In the genomic region with DNA sequence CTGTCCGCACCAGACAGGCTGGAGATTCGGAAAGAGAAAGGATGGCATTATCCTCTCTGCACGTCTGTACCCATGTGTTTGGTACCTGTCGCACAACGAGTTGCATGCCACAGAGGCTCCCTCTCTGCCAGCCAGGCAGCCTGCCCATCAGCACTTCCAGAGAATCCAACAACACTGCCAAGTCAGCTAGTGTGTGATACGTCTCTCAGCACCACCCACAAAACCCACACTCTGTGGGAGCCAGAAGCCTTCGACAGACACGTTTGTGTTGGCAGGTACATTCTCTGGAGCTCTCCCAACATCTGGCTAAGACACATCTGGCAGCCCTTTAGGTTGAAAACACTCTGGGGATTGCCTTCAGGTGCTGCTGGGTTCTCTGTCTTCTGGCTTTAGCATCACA, we compare ENCODE assay signal across 16 mouse cellular contexts. TPM values are rescaled to one million over a fixed set of nuclear protein-coding genes. Genes with fewer than 3 reads are reported as not detected.
DNase-seq lines count a peak whose midpoint lies in the region; ATAC-seq and TF ChIP-seq lines count a peak whose summit lies in the region.
"Had no signal": no experiment of that assay in that cellular context is flagged by ENCODE, and none has a peak within 500 bp of the region (broad histone marks: within the 10 kb centered on the region; RNA-seq: fewer than 3 reads in every experiment).

No protein-coding gene starts in this region.

- no peak for ATAC-seq in heart, embryonic 11.5 days (replicated peaks; ENCODE audit: insufficient number of reproducible peaks, low FRiP score, low TSS enrichment)
- no peak for ATAC-seq in erythroid progenitor cell, adult 5-6 weeks (replicated peaks; ENCODE audit: low FRiP score, poor library complexity, severe bottlenecking)
- ATAC-seq in lung, postnatal 0 days, result no peak

- no peak overlapping the region for H3K27ac ChIP-seq in heart, embryonic 11.5 days (ENCODE audit: low read depth, low read length)
- H3K27ac ChIP-seq in lung, postnatal 0 days (ENCODE audit: low read length), result no peak overlapping the region
- H3K27ac ChIP-seq: heart, adult 2 months; hindbrain, embryonic 10.5 days; layer of hippocampus, adult 2 months; liver, embryonic 14.5 days; macrophage had no signal

- H3K4me3 ChIP-seq in heart, embryonic 11.5 days (ENCODE audit: low read depth, low read length), result no peak overlapping the region
- no peak overlapping the region for H3K4me3 ChIP-seq in lung, postnatal 0 days (ENCODE audit: low read depth, low read length)
- H3K4me3 ChIP-seq: erythroblast, embryonic 14.5 days; heart, adult 2 months; hindbrain, embryonic 10.5 days; layer of hippocampus, adult 2 months had no signal

- DNase-seq in adrenal gland, postnatal 10 days, result peak; percentile 33
- DNase-seq in adrenal gland, adult (ENCODE audit: inconsistent age in 2 of 2, low spot score in 1 of 2), result no peak
- DNase-seq in heart, postnatal 10 days, result peak; percentile 44 to 53
- peak; percentile 35 to 53 for DNase-seq in frontal cortex, postnatal 36 days (ENCODE audit: low spot score in 2 of 2)
- peak; percentile 13 to 43 for DNase-seq in right cerebral cortex, adult 2 months (ENCODE audit: low spot score in 2 of 2)
- DNase-seq in lung, postnatal 0 days (ENCODE audit: low spot score), result no peak
- DNase-seq: kidney, adult 2 months; thymus, adult 18-20 months had no signal

- no peak overlapping the region for H3K4me2 ChIP-seq in heart, embryonic 11.5 days
- H3K4me2 ChIP-seq in lung, postnatal 0 days (replicated peaks; ENCODE audit: low read depth, low read length), result no peak overlapping the region

- 65% methylated on average over 8 of the region's 8 CpGs for WGBS in heart, embryonic 11.5 days (ENCODE audit: insufficient replicate concordance)
- WGBS in lung, postnatal 0 days, result 65% methylated on average over 8 of the region's 8 CpGs

- TF ChIP-seq EP300 in lung, postnatal 0 days (IDR thresholded peaks at IDR 0.05), result no peak

- H3K9ac ChIP-seq in heart, embryonic 11.5 days (ENCODE audit: low read depth, low read length), result no peak overlapping the region
- H3K9ac ChIP-seq in lung, postnatal 0 days (replicated peaks; ENCODE audit: low read depth), result no peak overlapping the region
- H3K9ac ChIP-seq: liver, embryonic 14.5 days had no signal

- no peaks in the 10 kb centered on the region for H3K27me3 ChIP-seq in heart, embryonic 11.5 days (ENCODE audit: control insufficient read depth, insufficient read depth, low read length)
- no peaks in the 10 kb centered on the region for H3K27me3 ChIP-seq in lung, postnatal 0 days (replicated peaks; ENCODE audit: insufficient read depth, low read length)

- no peaks in the 10 kb centered on the region for H3K9me3 ChIP-seq in heart, embryonic 11.5 days (replicated peaks; ENCODE audit: control insufficient read depth, low read length)
- no peaks in the 10 kb centered on the region for H3K9me3 ChIP-seq in lung, postnatal 0 days (ENCODE audit: low read length)
- H3K9me3 ChIP-seq: hindbrain, embryonic 10.5 days had no signal

- no peaks in the 10 kb centered on the region for H3K4me1 ChIP-seq in heart, embryonic 11.5 days (ENCODE audit: control insufficient read depth, insufficient read depth, low read length)
- no peaks in the 10 kb centered on the region for H3K4me1 ChIP-seq in lung, postnatal 0 days (ENCODE audit: insufficient read depth, low read depth, low read length)

- no peaks in the 10 kb centered on the region for H3K36me3 ChIP-seq in heart, embryonic 11.5 days (ENCODE audit: control insufficient read depth, insufficient read depth, low read length)
- H3K36me3 ChIP-seq in lung, postnatal 0 days (ENCODE audit: insufficient read depth, low read length), result no peaks in the 10 kb centered on the region
- H3K36me3 ChIP-seq: hindbrain, embryonic 10.5 days had no signal

- TF ChIP-seq CTCF in lung, postnatal 0 days (IDR thresholded peaks at IDR 0.05), result no peak

- intact Hi-C loops in heart, postnatal 10 days (cut with DNase I), result no loop called here

RNA-seq across cellular contexts. Expression of a gene that starts 6.2 kb away (rescaled TPM):
- 10 to 100 TPM; 43.5 to 46.6 TPM for total RNA-seq in adrenal gland, postnatal 10 days (2021)
- total RNA-seq in heart, postnatal 10 days (2021), result 10 to 100 TPM; 33.3 to 35.8 TPM
- 2.7 and 3.8 TPM in 2 replicates for polyA plus RNA-seq in heart, embryonic 11.5 days (2014; fragmentation: Nextera tagmentation; extraction: Ambion mirVana)
- total RNA-seq in erythroid progenitor cell, adult 5-6 weeks (2015; ENCODE audit: low replicate concordance), result 0.72 and 1.3 TPM in 2 replicates
- total RNA-seq in erythroid progenitor cell, adult 5-6 weeks (2017; ENCODE audit: low replicate concordance), result 0.91 and 1.2 TPM in 2 replicates
- polyA plus RNA-seq in lung, postnatal 0 days (2015; fragmentation: Nextera tagmentation; extraction: Ambion mirVana), result 3.0 and 4.0 TPM in 2 replicates
- polyA plus RNA-seq: erythroblast, embryonic 14.5 days had no signal

RNA-seq across cellular contexts. Expression of a gene that starts 16.0 kb away (rescaled TPM):
- total RNA-seq in adrenal gland, postnatal 10 days (2021), result 100 to 1,000 TPM; 190 to 443 TPM
- total RNA-seq in heart, postnatal 10 days (2021), result under 1 TPM; 0.14 to 0.32 TPM
- 0.87 and 6.1 TPM in 2 replicates for polyA plus RNA-seq in heart, embryonic 11.5 days (2014; fragmentation: Nextera tagmentation; extraction: Ambion mirVana)
- not detected in 2 replicates for total RNA-seq in erythroid progenitor cell, adult 5-6 weeks (2015; ENCODE audit: low replicate concordance)
- total RNA-seq in erythroid progenitor cell, adult 5-6 weeks (2017; ENCODE audit: low replicate concordance), result not detected in 2 replicates
- 1.6 and 1.7 TPM in 2 replicates for polyA plus RNA-seq in lung, postnatal 0 days (2015; fragmentation: Nextera tagmentation; extraction: Ambion mirVana)
- polyA plus RNA-seq: macrophage had no signal

Comparison
In these comparisons a context has a peak if more than half of its experiments do, and no peak if none do; other contexts are left out.
1. DNase-seq: peak in adrenal gland, postnatal 10 days (single experiment), heart, postnatal 10 days (2 of 2), frontal cortex, postnatal 36 days (2 of 2) and right cerebral cortex, adult 2 months (2 of 2); none in adrenal gland, adult (0 of 2) and lung, postnatal 0 days (single experiment).
2. RNA of a gene that starts 6.2 kb away (total RNA-seq): 43.5 to 46.6 TPM in adrenal gland, postnatal 10 days and 33.3 to 35.8 TPM in heart, postnatal 10 days; 0.72 to 1.3 TPM in erythroid progenitor cell, adult 5-6 weeks; every median in the first group is over 10 times any median in the second.
3. RNA of a gene that starts 16.0 kb away (total RNA-seq): 190 to 443 TPM in adrenal gland, postnatal 10 days; 0.14 to 0.32 TPM in heart, postnatal 10 days and not detected in erythroid progenitor cell, adult 5-6 weeks; every median in the first group is over 100 times any median in the second.